Mouse (Mus musculus) thymus, adult 2 months (tissue): ENCODE data around the gene Vwa3b. TPM values are rescaled to one million over a fixed set of nuclear protein-coding genes. Genes with fewer than 3 reads are reported as not detected.

Experiments
- DNase-seq: peaks from one replicate; pipeline ENCODE4 v3.0.0; 2021
- H3K27ac ChIP-seq: fragments of 200-500 bp; 2 replicates; pipeline ENCODE4 v1.5.1; 2012; ENCODE audit warnings: low read length, control low read depth; ENCODE audit not compliant: control insufficient read depth, insufficient read depth
- H3K27me3 ChIP-seq: fragments of 200-500 bp; 2 replicates; pipeline ENCODE4 v1.6.1; 2012; ENCODE audit warnings: mild to moderate bottlenecking, low read length, moderate library complexity, mixed read lengths; ENCODE audit not compliant: control insufficient read depth, insufficient read depth
- H3K36me3 ChIP-seq: fragments of 200-500 bp; 2 replicates; pipeline ENCODE4 v1.6.1; 2012; ENCODE audit warnings: mild to moderate bottlenecking, low read length, moderate library complexity; ENCODE audit not compliant: control insufficient read depth, insufficient read depth
- H3K4me1 ChIP-seq: fragments of 200-500 bp; replicated peaks from 2 replicates; pipeline ENCODE4 v1.6.1; 2012; ENCODE audit warnings: low read length; ENCODE audit not compliant: control insufficient read depth, insufficient read depth
- H3K4me3 ChIP-seq: fragments of 200-500 bp; 2 replicates; pipeline ENCODE4 v1.5.1; 2012; ENCODE audit warnings: mild to moderate bottlenecking, low read length, control low read depth, moderate library complexity; ENCODE audit not compliant: control insufficient read depth, insufficient read depth
- CTCF ChIP-seq: fragments of 200-500 bp; IDR thresholded peaks from 2 replicates; pipeline ENCODE4 v1.5.1; 2012; ENCODE audit warnings: mild to moderate bottlenecking, control low read depth, low read length, moderate library complexity, borderline replicate concordance; ENCODE audit not compliant: control insufficient read depth, poor library complexity, insufficient read depth; ENCODE audit errors: extremely low read depth
- POLR2A ChIP-seq: fragments of 200-500 bp; IDR thresholded peaks from 2 replicates; pipeline ENCODE4 v1.6.1; 2012; ENCODE audit warnings: mild to moderate bottlenecking, low read length, control low read depth, moderate library complexity; ENCODE audit not compliant: control insufficient read depth, poor library complexity, insufficient read depth; ENCODE audit errors: extremely low read depth
- WGBS: fragments of 180-500 bp; shearing (Covaris S2); methylation state at CpG from one replicate; pipeline ENCODE4 v1.1.7; 2018; 5-methylcytosine and 5-hydroxymethylcytosine counted together
- polyA plus RNA-seq: library from polyadenylated mRNA; depleted of rRNA; stranded (reverse); fragments of >200 nt; gene quantifications from 2 replicates; pipeline ENCODE4 v1.2.3, GENCODE M21; 2012

Vwa3b gene
- polyA plus RNA-seq, 1 experiment: 0.13 TPM

DNA sequence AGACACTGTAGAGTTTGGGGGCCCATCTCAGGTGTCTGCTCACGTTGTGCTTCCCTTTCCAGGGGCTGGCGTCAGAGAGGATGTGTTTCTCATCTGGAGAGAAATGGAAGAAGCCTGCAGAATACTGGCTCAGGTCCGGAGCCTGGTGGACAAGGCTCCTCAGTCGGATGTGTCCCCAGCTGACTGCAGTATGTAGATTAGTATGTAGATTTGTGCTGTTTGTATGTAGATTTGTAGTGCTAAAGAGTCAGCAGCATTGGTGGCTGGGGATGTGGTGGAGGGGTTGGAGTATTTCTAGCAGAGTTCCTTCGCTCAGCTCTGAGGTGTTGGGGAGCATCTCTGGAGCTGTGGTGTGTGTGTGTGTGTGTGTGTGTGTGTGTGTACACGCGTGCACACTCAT, 58.8 kb downstream of the Vwa3b start:
- Histone ChIP-seq H3K27ac (no peak overlapping the region), H3K36me3 (no peaks in the 10 kb centered on the region), H3K4me3 (no peak overlapping the region), H3K27me3 (no peaks in the 10 kb centered on the region), H3K4me1 (0 out of 2 replicates have a peak, but pooled peaks cover 2% of the 10 kb centered on the region)
- 80% methylated on average over 7 of the region's 7 CpGs for WGBS
- TF ChIP-seq CTCF: no peak
- TF ChIP-seq POLR2A: no peak
- DNase-seq: no peak

DNA sequence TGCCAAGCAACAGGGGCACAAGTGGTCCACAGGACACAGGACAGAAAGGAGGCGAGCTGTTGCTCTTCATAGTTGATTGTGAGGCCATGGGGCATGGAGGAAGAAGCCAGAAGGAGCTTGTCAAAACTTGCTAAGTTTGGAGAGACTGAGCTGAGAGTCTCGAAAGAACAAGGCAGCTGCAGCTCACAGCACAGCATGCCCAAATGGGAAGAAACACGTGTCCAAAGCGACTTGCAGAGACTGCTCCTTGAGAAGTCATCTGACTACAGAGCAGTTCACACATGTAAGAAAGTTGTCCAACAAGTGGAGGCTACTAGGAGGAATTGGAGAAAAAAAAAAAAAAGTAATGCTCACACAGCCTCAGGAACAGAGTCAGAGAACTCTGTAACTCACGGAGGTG, 62.8 kb downstream of the Vwa3b start:
- no peak for TF ChIP-seq CTCF
- no peak for TF ChIP-seq POLR2A
- no peak for DNase-seq
- H3K36me3 ChIP-seq: no peaks in the 10 kb centered on the region
- WGBS: 80% methylated on average over 5 of the region's 5 CpGs
- H3K4me1 ChIP-seq: no peaks in the 10 kb centered on the region
- H3K27ac ChIP-seq: no peak overlapping the region
- no peak overlapping the region for H3K4me3 ChIP-seq
- H3K27me3 ChIP-seq: no peaks in the 10 kb centered on the region

DNA sequence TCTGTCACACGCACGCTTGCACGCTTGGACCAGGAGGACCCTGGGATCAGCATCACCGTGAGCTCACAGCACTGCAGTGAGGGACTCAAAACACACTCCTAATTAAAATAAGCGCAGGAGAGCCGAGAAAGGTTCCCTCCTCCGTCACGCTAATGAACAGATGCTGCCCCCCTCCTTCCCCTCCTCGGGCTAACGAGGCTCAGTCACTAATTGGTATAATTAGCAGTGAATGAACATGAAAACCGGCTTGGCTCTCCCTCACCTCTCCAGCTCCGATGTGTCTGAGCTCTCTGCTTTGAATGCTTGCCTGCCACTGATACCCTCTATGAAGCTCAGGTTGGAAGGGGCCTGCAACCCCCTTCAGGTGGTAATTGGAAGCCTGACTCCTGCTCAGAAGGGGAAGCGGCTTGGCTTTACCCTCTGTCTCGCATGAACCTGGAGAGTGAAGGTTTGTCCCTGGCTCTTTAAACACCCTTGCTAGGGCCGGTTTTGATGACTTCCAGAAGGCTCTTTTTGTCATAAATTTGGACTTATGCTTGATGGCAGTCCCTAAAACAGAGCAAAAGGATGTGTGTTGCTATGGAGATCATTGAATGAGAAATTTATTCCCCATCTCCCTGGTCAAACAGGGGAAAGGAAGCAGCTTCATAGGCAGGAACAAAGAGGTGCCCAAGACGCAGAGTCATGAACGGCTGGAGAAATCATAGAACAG, 71.1 kb downstream of the Vwa3b start:
- TF ChIP-seq CTCF (no peak), POLR2A (no peak)
- H3K27ac ChIP-seq: no peak overlapping the region
- H3K36me3 ChIP-seq: no peaks in the 10 kb centered on the region
- H3K27me3 ChIP-seq: no peaks in the 10 kb centered on the region
- DNase-seq: no peak
- 85% methylated on average over 17 of the region's 17 CpGs for WGBS
- H3K4me3 ChIP-seq: no peak overlapping the region
- H3K4me1 ChIP-seq: no peaks in the 10 kb centered on the region

DNA sequence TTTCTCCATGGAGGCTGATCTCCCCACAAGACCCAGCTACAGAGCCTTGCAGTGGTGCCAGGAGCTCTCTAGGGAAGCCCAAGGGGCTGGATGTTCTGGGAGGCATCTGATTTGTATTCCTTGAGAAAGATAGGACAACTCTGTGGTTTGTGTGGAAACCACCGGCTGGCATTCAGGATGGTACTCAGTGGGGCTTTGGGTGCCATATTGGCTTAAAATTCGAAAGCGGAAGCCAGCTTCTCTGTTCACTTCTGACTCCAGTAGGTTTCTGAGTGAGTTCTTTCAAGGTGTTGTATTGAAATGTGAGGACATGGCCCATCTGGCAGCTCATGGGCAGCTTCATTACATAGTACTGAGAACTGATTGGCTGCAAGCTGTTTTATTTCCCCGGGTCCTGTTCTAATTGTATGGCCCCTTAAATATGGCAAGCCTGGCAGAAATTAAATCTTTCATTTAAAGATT, 71.7 kb downstream of the Vwa3b start:
- H3K36me3 ChIP-seq: no peaks in the 10 kb centered on the region
- H3K27ac ChIP-seq: no peak overlapping the region
- DNase-seq: no peak
- H3K4me3 ChIP-seq: no peak overlapping the region
- H3K27me3 ChIP-seq: no peaks in the 10 kb centered on the region
- WGBS: 96% methylated on average over 4 of the region's 4 CpGs
- no peak for TF ChIP-seq POLR2A
- TF ChIP-seq CTCF: no peak
- H3K4me1 ChIP-seq: no peaks in the 10 kb centered on the region

GRCm38 (mm10) chr1:37100361-37100760, 74.0 kb downstream of the Vwa3b start:
- Histone ChIP-seq H3K36me3 (no peaks in the 10 kb centered on the region), H3K27ac (no peak overlapping the region), H3K4me3 (no peak overlapping the region), H3K4me1 (no peaks in the 10 kb centered on the region), H3K27me3 (no peaks in the 10 kb centered on the region)
- TF ChIP-seq POLR2A: no peak
- no peak for TF ChIP-seq CTCF
- WGBS: 94% methylated on average over 6 of the region's 6 CpGs
- DNase-seq: no peak

GRCm38 (mm10) chr1:37101016-37101415, 74.6 kb downstream of the Vwa3b start:
- 94% methylated on average over 8 of the region's 8 CpGs for WGBS
- no peak for TF ChIP-seq POLR2A
- TF ChIP-seq CTCF: no peak
- no peak for DNase-seq
- Histone ChIP-seq H3K27ac (no peak overlapping the region), H3K4me1 (no peaks in the 10 kb centered on the region), H3K4me3 (no peak overlapping the region), H3K27me3 (no peaks in the 10 kb centered on the region), H3K36me3 (no peaks in the 10 kb centered on the region)
